Mouse (Mus musculus) stomach, embryonic 16.5 days (tissue): ENCODE measurements around the gene Ston2. TPM values are rescaled to one million over a fixed set of nuclear protein-coding genes. Genes with fewer than 3 reads are reported as not detected.

Source experiments
- ATAC-seq: fragments of 200-750 bp; cut with Nextera tagmentation; 2 replicates; pipeline ENCODE4 v1.8.0; 2017; ENCODE audit warnings: moderate number of reproducible peaks, moderate TSS enrichment; ENCODE audit not compliant: insufficient read depth, low FRiP score
- H3K27ac ChIP-seq: fragments of 300-500 bp; sonication (generic); 2 replicates; pipeline ENCODE4 v1.5.1; 2014; ENCODE audit warnings: low read length
- H3K27me3 ChIP-seq: fragments of 300-500 bp; sonication (generic); 2 replicates; pipeline ENCODE4 v1.6.1; 2014; ENCODE audit warnings: low read length, control low read depth, mixed read lengths; ENCODE audit not compliant: control insufficient read depth, insufficient read depth
- H3K36me3 ChIP-seq: fragments of 300-500 bp; sonication (generic); 2 replicates; pipeline ENCODE4 v1.6.1; 2014; ENCODE audit warnings: low read length; ENCODE audit not compliant: control insufficient read depth, insufficient read depth
- H3K4me1 ChIP-seq: fragments of 300-500 bp; sonication (generic); 2 replicates; pipeline ENCODE4 v1.6.1; 2014; ENCODE audit warnings: low read length, control low read depth, mixed read lengths; ENCODE audit not compliant: control insufficient read depth, insufficient read depth
- H3K4me2 ChIP-seq: fragments of 300-500 bp; sonication (generic); 2 replicates; pipeline ENCODE4 v1.6.1; 2014; ENCODE audit warnings: low read depth, low read length, mixed read lengths
- H3K4me3 ChIP-seq: fragments of 300-500 bp; sonication (generic); replicated peaks from 2 replicates; pipeline ENCODE4 v1.5.1; 2014; ENCODE audit warnings: mild to moderate bottlenecking, low read length
- H3K9ac ChIP-seq: fragments of 300-500 bp; sonication (generic); 2 replicates; pipeline ENCODE4 v1.6.1; 2014; ENCODE audit warnings: low read length
- H3K9me3 ChIP-seq: fragments of 300-500 bp; sonication (generic); replicated peaks from 2 replicates; pipeline ENCODE4 v1.6.1; 2016; ENCODE audit warnings: low read length, control low read depth; ENCODE audit not compliant: control insufficient read depth
- WGBS: fragments of 180-500 bp; shearing (Covaris S2); extraction: QIAGEN DNeasy Blood & Tissue Kit; methylation state at CpG from one replicate; pipeline ENCODE4 v1.1.7; 2014; 5-methylcytosine and 5-hydroxymethylcytosine counted together
- polyA plus RNA-seq: library from polyadenylated mRNA; unstranded; fragments of >200 nt; fragmentation: Nextera tagmentation; extraction: Ambion mirVana; gene quantifications from 2 replicates; pipeline ENCODE4 v1.2.1, GENCODE M21; 2015

Ston2 gene
- polyA plus RNA-seq, 1 experiment from 2014 or later, result 8.5 TPM

- 0 out of 2 replicates have a peak, but pooled peaks cover 4% of the 10 kb centered on the region for H3K36me3 ChIP-seq
- H3K4me1 ChIP-seq, result 0 out of 2 replicates have a peak, but pooled peaks cover 4% of the 10 kb centered on the region
- no peak for ATAC-seq
- H3K27me3 ChIP-seq, result no peaks in the 10 kb centered on the region
- H3K4me3 ChIP-seq, result no peak overlapping the region
- H3K27ac ChIP-seq, result no peak overlapping the region
- H3K9ac ChIP-seq, result no peak overlapping the region
- no peak overlapping the region for H3K4me2 ChIP-seq
- H3K9me3 ChIP-seq, result no peaks in the 10 kb centered on the region
- 50% methylated on average over 3 of the region's 3 CpGs for WGBS
These were observed 133.6 kb downstream of the Ston2 start for GRCm38 (mm10) chr12:91654399-91655122.

GRCm38 (mm10) chr12:91648426-91648825, 139.8 kb downstream of the Ston2 start:
- ATAC-seq, result no peak
- H3K9me3 ChIP-seq, result peaks cover 4% of the 10 kb centered on the region; the same call in 1 of the 2 replicates
- WGBS, result 94% methylated on average over 17 of the region's 17 CpGs
- H3K4me2 ChIP-seq, result no peak overlapping the region
- no peak overlapping the region for H3K4me3 ChIP-seq
- no peak overlapping the region for H3K9ac ChIP-seq
- peaks cover 3% of the 10 kb centered on the region; the same call in 1 of the 2 replicates for H3K4me1 ChIP-seq
- H3K27ac ChIP-seq, result no peak overlapping the region
- H3K36me3 ChIP-seq, result peaks cover 13% of the 10 kb centered on the region; the same call in 1 of the 2 replicates
- no peaks in the 10 kb centered on the region for H3K27me3 ChIP-seq

- peak overlapping the region; percentile 31; the same call in 1 of the 2 replicates for H3K27ac ChIP-seq
- ATAC-seq, result peak; percentile 39; the same call in 1 of the 2 replicates
- 57% methylated on average over 6 of the region's 6 CpGs for WGBS
- H3K4me1 ChIP-seq, result peaks cover 14% of the 10 kb centered on the region; the same call in 1 of the 2 replicates
- no peak overlapping the region for H3K4me2 ChIP-seq
- H3K36me3 ChIP-seq, result peaks cover 13% of the 10 kb centered on the region; the same call in 1 of the 2 replicates
- peaks cover 4% of the 10 kb centered on the region; the same call in 1 of the 2 replicates for H3K9me3 ChIP-seq
- H3K27me3 ChIP-seq, result no peaks in the 10 kb centered on the region
- H3K9ac ChIP-seq, result no peak overlapping the region
- no peak overlapping the region for H3K4me3 ChIP-seq
These were observed 142.6 kb downstream of the Ston2 start for GRCm38 (mm10) chr12:91645361-91646123.

GRCm38 (mm10) chr12:91643221-91643620, 145.0 kb downstream of the Ston2 start:
- H3K4me3 ChIP-seq, result no peak overlapping the region
- 77% methylated on average over 7 of the region's 7 CpGs for WGBS
- peaks cover 8% of the 10 kb centered on the region; the same call in 1 of the 2 replicates for H3K36me3 ChIP-seq
- H3K4me2 ChIP-seq, result no peak overlapping the region
- ATAC-seq, result no peak
- peaks cover 14% of the 10 kb centered on the region; the same call in 1 of the 2 replicates for H3K4me1 ChIP-seq
- H3K27me3 ChIP-seq, result no peaks in the 10 kb centered on the region
- H3K9me3 ChIP-seq, result peaks cover 3% of the 10 kb centered on the region; the same call in 1 of the 2 replicates
- H3K27ac ChIP-seq, result no peak overlapping the region
- no peak overlapping the region for H3K9ac ChIP-seq

- Histone ChIP-seq H3K9ac (no peak overlapping the region), H3K27me3 (no peaks in the 10 kb centered on the region), H3K27ac (no peak overlapping the region), H3K4me1 (peaks cover 14% of the 10 kb centered on the region; the same call in 1 of the 2 replicates), H3K9me3 (no peaks in the 10 kb centered on the region), H3K36me3 (0 out of 2 replicates have a peak, but pooled peaks cover 2% of the 10 kb centered on the region), H3K4me2 (no peak overlapping the region), H3K4me3 (no peak overlapping the region)
- ATAC-seq, result no peak
- WGBS, result 75% methylated on average over 12 of the region's 12 CpGs
These were observed 145.6 kb downstream of the Ston2 start for GRCm38 (mm10) chr12:91642426-91643093.

- Histone ChIP-seq H3K4me1 (peaks cover 14% of the 10 kb centered on the region; the same call in 1 of the 2 replicates), H3K9ac (0 out of 2 replicates have a peak overlapping the region, but pooled peaks have one; percentile 19), H3K27me3 (no peaks in the 10 kb centered on the region), H3K36me3 (no peaks in the 10 kb centered on the region), H3K27ac (no peak overlapping the region), H3K4me2 (peak overlapping the region; percentile 44), H3K4me3 (peak overlapping the region; percentile 15), H3K9me3 (no peaks in the 10 kb centered on the region)
- 24% methylated on average over 13 of the region's 13 CpGs for WGBS
- no peak for ATAC-seq
These were observed 146.5 kb downstream of the Ston2 start for GRCm38 (mm10) chr12:91641631-91642141.

GRCm38 (mm10) chr12:91641133-91641532, 147.1 kb downstream of the Ston2 start:
- H3K36me3 ChIP-seq, result no peaks in the 10 kb centered on the region
- ATAC-seq, result no peak
- H3K4me3 ChIP-seq, result no peak overlapping the region
- H3K9me3 ChIP-seq, result no peaks in the 10 kb centered on the region
- peak overlapping the region; percentile 44 for H3K4me2 ChIP-seq
- H3K27ac ChIP-seq, result no peak overlapping the region
- H3K9ac ChIP-seq, result 0 out of 2 replicates have a peak overlapping the region, but pooled peaks have one; percentile 19
- WGBS, result 42% methylated on average over 7 of the region's 7 CpGs
- peaks cover 14% of the 10 kb centered on the region; the same call in 1 of the 2 replicates for H3K4me1 ChIP-seq
- no peaks in the 10 kb centered on the region for H3K27me3 ChIP-seq

- ATAC-seq, result no peak
- no peak overlapping the region for H3K9ac ChIP-seq
- no peak overlapping the region for H3K27ac ChIP-seq
- peaks cover 11% of the 10 kb centered on the region; the same call in 1 of the 2 replicates for H3K4me1 ChIP-seq
- no peak overlapping the region for H3K4me2 ChIP-seq
- no peaks in the 10 kb centered on the region for H3K9me3 ChIP-seq
- no peaks in the 10 kb centered on the region for H3K36me3 ChIP-seq
- H3K27me3 ChIP-seq, result no peaks in the 10 kb centered on the region
- WGBS, result 39% methylated on average over 7 of the region's 7 CpGs
- H3K4me3 ChIP-seq, result no peak overlapping the region
These were observed 147.5 kb downstream of the Ston2 start for GRCm38 (mm10) chr12:91640712-91641111.
